Mouse (Mus musculus) left cerebral cortex, postnatal 36 days (tissue): ENCODE results near the gene Mypn. TPM values are rescaled to one million over a fixed set of nuclear protein-coding genes. Genes with fewer than 3 reads are reported as not detected.

Experiments used
- DNase-seq, 2 experiments: peaks; one replicate each; pipeline ENCODE4 v3.0.0; 2021 to 2022; ENCODE audit warnings: low spot score in 2 of 2, mixed read lengths in 1 of 2
- intact Hi-C: fragments of 180-260 bp; cut with DNase I; formaldehyde crosslinking; loops from one replicate; pipeline ENCODE4 v1.15.1; 2025
- total RNA-seq, 2 experiments: library from RNA; stranded (reverse); gene quantifications; 2 replicates each; pipeline ENCODE4 v1.2.3; 2021

The Mypn gene
- total RNA-seq, 2 experiments from 2014 or later = 2.9 to 5.0 TPM

DNA sequence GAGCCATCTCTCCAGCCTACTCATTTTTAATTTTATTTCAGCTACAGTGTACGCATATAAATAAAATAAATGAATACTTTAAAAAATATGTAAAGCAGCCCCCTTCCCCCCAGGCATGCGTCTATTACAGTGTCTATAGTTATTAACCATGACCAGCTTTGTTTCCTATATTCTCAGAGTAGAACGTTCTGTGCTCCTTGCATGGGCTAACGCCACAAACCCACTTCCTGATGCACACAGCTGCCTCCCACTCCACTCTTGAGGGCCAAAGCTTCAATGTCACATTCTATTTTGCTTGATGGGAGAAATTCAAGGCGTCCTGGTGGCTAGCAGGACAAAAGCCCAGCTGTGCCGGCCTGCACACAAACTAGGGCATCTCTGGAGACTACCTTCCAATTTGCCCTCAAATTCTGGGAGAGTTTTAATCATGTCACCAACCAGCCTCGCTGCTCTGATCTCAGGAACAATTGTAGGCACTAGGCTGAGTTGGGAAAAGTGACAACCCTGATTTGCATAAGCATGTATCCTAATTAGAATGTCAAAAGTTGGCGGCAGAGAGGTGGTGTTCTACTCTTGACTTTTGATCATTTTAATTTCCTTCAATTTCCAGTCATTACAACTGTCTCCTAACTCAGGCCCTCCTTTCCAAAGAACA lies 114.5 kb downstream of the Mypn start:
- intact Hi-C loops = no loop called here
- no peak for DNase-seq

GRCm38 (mm10) chr10:63086304-63086703 lies 117.4 kb downstream of the Mypn start:
- intact Hi-C loops = no loop called here
- no peak for DNase-seq

GRCm38 (mm10) chr10:63065988-63066387 lies 137.8 kb downstream of the Mypn start:
- DNase-seq = peak; percentile 59 to 61
- intact Hi-C loops = loop anchor here (10.0 kb wide), 1 partner anchor 171 kb away; no protein-coding TSS in a partner anchor

Other genes with a start within 250 kb of the Mypn start
- gene Rufy2, start 223.7 kb downstream of the Mypn start, total RNA-seq = 100 to 1,000 TPM in 1 of 2 experiments, 10 to 100 TPM in 1; 79.6 to 103 TPM
- 10 to 100 TPM; 36.1 to 65.0 TPM for gene Hnrnph3, start 179.7 kb downstream of the Mypn start, total RNA-seq
- 1 to 10 TPM; 1.7 TPM for gene Pbld2, start 179.6 kb downstream of the Mypn start, total RNA-seq
- under 1 TPM; 0.35 to 0.41 TPM for gene Pbld1, start 143.8 kb downstream of the Mypn start, total RNA-seq
- gene Atoh7, start 104.3 kb downstream of the Mypn start, total RNA-seq = 1 to 10 TPM; 3.1 to 4.6 TPM
- gene Herc4, start 39.9 kb upstream of the Mypn start, total RNA-seq = 10 to 100 TPM; 43.1 to 49.0 TPM
- 10 to 100 TPM; 12.4 to 16.1 TPM for gene Sirt1, start 177.8 kb upstream of the Mypn start, total RNA-seq
- 10 to 100 TPM; 21.7 to 22.0 TPM for gene Dnajc12, start 178.5 kb upstream of the Mypn start, total RNA-seq
- not detected for gene Gm7075, start 217.8 kb upstream of the Mypn start, total RNA-seq
- 1 to 10 TPM; 1.8 to 2.7 TPM for gene Ctnna3, start 226.1 kb upstream of the Mypn start, total RNA-seq